Mouse (Mus musculus) adipocyte (in vitro differentiated cells): ENCODE measurements around the gene Tas2r130.
"Not testable (repeated sequence)": the region's sequence is repeated elsewhere in the genome, so short reads cannot be mapped to it uniquely, and the experiment has no call there.

Source experiments
- DNase-seq: peaks from one replicate; pipeline ENCODE4 v3.0.0-alpha.2; 2016; ENCODE audit warnings: low spot score

Tas2r130 gene

DNA sequence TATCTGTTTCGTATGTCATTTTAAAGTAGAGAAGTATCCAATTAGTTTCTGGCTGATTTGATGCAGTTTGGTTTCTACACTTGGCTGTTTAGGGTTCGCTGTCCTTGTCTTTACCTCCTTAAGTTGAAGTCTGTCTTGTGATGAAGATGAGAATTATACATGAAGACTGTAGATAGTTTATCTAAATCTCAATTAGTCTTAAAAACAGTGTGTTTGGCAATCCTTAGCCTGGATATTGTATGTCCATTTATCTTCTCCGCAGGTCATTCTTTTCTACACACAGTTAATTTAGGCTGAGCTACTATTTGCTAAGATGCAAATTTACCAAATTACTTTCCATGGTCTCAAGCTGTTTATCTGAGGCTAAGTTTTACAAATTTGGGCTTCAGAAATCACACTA is at the start of gene Tas2r130:
TSS of gene Tas2r130 (minus strand) at position 101 of the 400 bp plus-strand sequence.
- no peak for DNase-seq

GRCm38 (mm10) chr6:131678786-131679185 is 48.1 kb upstream of the Tas2r130 start, which contains the start of gene Tas2r106:
Gene Tas2r106 (minus strand): TSS chr6:131678886.
- no peak for DNase-seq

GRCm38 (mm10) chr6:131660049-131660448 is 29.3 kb upstream of the Tas2r130 start, which contains the start of gene Tas2r107:
Gene Tas2r107 (minus strand): TSS chr6:131660149.
- DNase-seq, result no peak

DNA sequence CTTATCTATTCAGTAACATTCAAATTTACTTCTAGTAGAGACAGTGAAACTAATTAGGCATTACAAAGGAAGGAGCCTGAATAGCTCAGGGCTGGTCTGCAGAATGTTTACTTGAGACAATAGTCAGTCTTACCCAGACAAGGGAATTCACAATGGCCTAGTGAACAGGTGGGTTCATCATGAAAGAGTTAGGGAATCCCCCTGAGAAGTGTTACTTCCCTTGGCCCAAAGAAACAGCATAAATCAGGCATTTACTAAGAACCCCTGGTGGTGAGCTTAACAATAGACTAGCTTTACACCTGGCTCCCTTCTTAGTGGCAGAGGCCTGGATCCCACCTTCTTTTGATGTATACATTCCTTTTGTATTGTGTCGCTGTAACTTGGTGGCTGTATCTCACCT is 20.8 kb downstream of the Tas2r130 start:
- not testable (repeated sequence) for DNase-seq

- no peak for DNase-seq
Measured at GRCm38 (mm10) chr6:131604821-131605220, 25.9 kb downstream of the Tas2r130 start.
